Mouse (Mus musculus) forebrain, embryonic 13.5 days (tissue): ENCODE measurements around the gene Zfp444. TPM values are rescaled to one million over a fixed set of nuclear protein-coding genes. Genes with fewer than 3 reads are reported as not detected.

ENCODE experiments used
- ATAC-seq: fragments of 200-750 bp; cut with Nextera tagmentation; 2 replicates; pipeline ENCODE4 v1.8.0; 2017
- H3K27ac ChIP-seq: fragments of 300-500 bp; sonication (generic); 2 replicates; pipeline ENCODE4 v1.5.1; 2015; ENCODE audit warnings: inconsistent platforms, mild to moderate bottlenecking, moderate library complexity
- H3K27me3 ChIP-seq: fragments of 300-500 bp; sonication (generic); 2 replicates; pipeline ENCODE4 v1.6.1; 2015; ENCODE audit warnings: mild to moderate bottlenecking, inconsistent platforms
- H3K36me3 ChIP-seq: fragments of 300-500 bp; sonication (generic); 2 replicates; pipeline ENCODE4 v1.6.1; 2015; ENCODE audit warnings: mild to moderate bottlenecking, inconsistent platforms; ENCODE audit not compliant: poor library complexity, severe bottlenecking
- H3K4me1 ChIP-seq: fragments of 300-500 bp; sonication (generic); 2 replicates; pipeline ENCODE4 v1.6.1; 2015; ENCODE audit warnings: inconsistent platforms
- H3K4me2 ChIP-seq: fragments of 300-500 bp; sonication (generic); 2 replicates; pipeline ENCODE4 v1.6.1; 2015; ENCODE audit warnings: inconsistent platforms, mild to moderate bottlenecking, moderate library complexity
- H3K4me3 ChIP-seq: fragments of 300-500 bp; sonication (generic); 2 replicates; pipeline ENCODE4 v1.5.1; 2015; ENCODE audit warnings: mild to moderate bottlenecking, inconsistent platforms
- H3K9ac ChIP-seq: fragments of 300-500 bp; sonication (generic); 2 replicates; pipeline ENCODE4 v1.6.1; 2015; ENCODE audit warnings: mild to moderate bottlenecking, inconsistent platforms
- H3K9me3 ChIP-seq: fragments of 300-500 bp; sonication (generic); replicated peaks from 2 replicates; pipeline ENCODE4 v1.6.1; 2016; ENCODE audit warnings: inconsistent platforms
- WGBS: fragments of 180-500 bp; shearing (Covaris S2); methylation state at CpG from one replicate; pipeline ENCODE4 v1.1.7; 2015; 5-methylcytosine and 5-hydroxymethylcytosine counted together
- polyA plus RNA-seq: library from polyadenylated mRNA; unstranded; fragments of >200 nt; fragmentation: Nextera tagmentation; extraction: Ambion mirVana; gene quantifications from 2 replicates; pipeline ENCODE4 v1.2.1, GENCODE M21; 2015

The Zfp444 gene
- 84.4 and 85.5 TPM in 2 replicates for polyA plus RNA-seq

GRCm38 (mm10) chr7:6172006-6172649, at the start of gene Zfp444:
Zfp444 (plus strand) TSS chr7:6172226.
- Histone ChIP-seq H3K27me3 (no peaks in the 10 kb centered on the region), H3K9me3 (no peaks in the 10 kb centered on the region), H3K9ac (peak within 1 kb of the TSS; percentile 74), H3K4me3 (peak within 1 kb of the TSS; percentile 58), H3K4me2 (peak within 1 kb of the TSS; percentile 77), H3K27ac (peak within 1 kb of the TSS; percentile 82), H3K4me1 (peaks cover 15% of the 10 kb centered on the region), H3K36me3 (peaks cover 20% of the 10 kb centered on the region; the same call in 1 of the 2 replicates)
- WGBS = under 1% methylated on average over 37 of the region's 37 CpGs
- peak; percentile 96 for ATAC-seq

- H3K27ac ChIP-seq = no peak overlapping the region
These were observed 45.2 kb upstream of the Zfp444 start for GRCm38 (mm10) chr7:6126690-6127448.

GRCm38 (mm10) chr7:6130346-6130745, 41.7 kb upstream of the Zfp444 start:
- Histone ChIP-seq H3K4me3 (no peak overlapping the region), H3K27me3 (no peaks in the 10 kb centered on the region), H3K9ac (no peak overlapping the region), H3K4me2 (no peak overlapping the region), H3K4me1 (no peaks in the 10 kb centered on the region), H3K27ac (no peak overlapping the region), H3K9me3 (peaks cover 9% of the 10 kb centered on the region; the same call in 1 of the 2 replicates), H3K36me3 (peaks cover 41% of the 10 kb centered on the region)
- no peak for ATAC-seq
- WGBS = 49% methylated on average over 4 of the region's 4 CpGs

More at GRCm38 (mm10) chr7:6126690-6127448, 45.2 kb upstream of the Zfp444 start:
- WGBS = 40% methylated on average over 7 of the region's 7 CpGs
- H3K9ac ChIP-seq = no peak overlapping the region
- peaks cover 14% of the 10 kb centered on the region for H3K36me3 ChIP-seq
- ATAC-seq = peak; percentile 79
- H3K27me3 ChIP-seq = no peaks in the 10 kb centered on the region
- no peak overlapping the region for H3K4me3 ChIP-seq
- H3K4me1 ChIP-seq = no peaks in the 10 kb centered on the region
- no peak overlapping the region for H3K4me2 ChIP-seq
- no peaks in the 10 kb centered on the region; the same call in 1 of the 2 replicates for H3K9me3 ChIP-seq

GRCm38 (mm10) chr7:6132646-6133045, 39.4 kb upstream of the Zfp444 start:
- Histone ChIP-seq H3K36me3 (peaks cover 48% of the 10 kb centered on the region), H3K4me1 (no peaks in the 10 kb centered on the region), H3K9ac (no peak overlapping the region), H3K27me3 (no peaks in the 10 kb centered on the region), H3K4me2 (no peak overlapping the region), H3K27ac (no peak overlapping the region), H3K4me3 (no peak overlapping the region), H3K9me3 (peaks cover 9% of the 10 kb centered on the region; the same call in 1 of the 2 replicates)
- 83% methylated on average over 30 of the region's 30 CpGs for WGBS
- ATAC-seq = no peak

GRCm38 (mm10) chr7:6136497-6136896, 35.5 kb upstream of the Zfp444 start:
- H3K9me3 ChIP-seq = peaks cover 9% of the 10 kb centered on the region; the same call in 1 of the 2 replicates
- H3K36me3 ChIP-seq = peaks cover 44% of the 10 kb centered on the region
- H3K4me2 ChIP-seq = no peak overlapping the region
- no peak overlapping the region for H3K27ac ChIP-seq
- no peaks in the 10 kb centered on the region for H3K27me3 ChIP-seq
- H3K9ac ChIP-seq = no peak overlapping the region
- no peak overlapping the region for H3K4me3 ChIP-seq
- ATAC-seq = no peak
- no peaks in the 10 kb centered on the region for H3K4me1 ChIP-seq

- no peak overlapping the region for H3K4me2 ChIP-seq
- peaks cover 24% of the 10 kb centered on the region for H3K36me3 ChIP-seq
- H3K27ac ChIP-seq = no peak overlapping the region
- H3K4me1 ChIP-seq = peaks cover 4% of the 10 kb centered on the region
- ATAC-seq = no peak
- H3K4me3 ChIP-seq = no peak overlapping the region
- no peaks in the 10 kb centered on the region for H3K9me3 ChIP-seq
- WGBS = 86% methylated on average over 3 of the region's 3 CpGs
- no peak overlapping the region for H3K9ac ChIP-seq
- H3K27me3 ChIP-seq = no peaks in the 10 kb centered on the region
These were observed 32.7 kb upstream of the Zfp444 start for GRCm38 (mm10) chr7:6139295-6139694.

GRCm38 (mm10) chr7:6143991-6144531, 28.0 kb upstream of the Zfp444 start:
- WGBS = 71% methylated on average over 2 of the region's 2 CpGs
- H3K9me3 ChIP-seq = no peaks in the 10 kb centered on the region
- H3K4me1 ChIP-seq = peaks cover 20% of the 10 kb centered on the region
- H3K4me2 ChIP-seq = no peak overlapping the region
- ATAC-seq = 0 out of 2 replicates have a peak, but pooled peaks have one; percentile 28
- H3K36me3 ChIP-seq = peaks cover 10% of the 10 kb centered on the region; the same call in 1 of the 2 replicates
- no peak overlapping the region for H3K27ac ChIP-seq
- no peaks in the 10 kb centered on the region for H3K27me3 ChIP-seq
- H3K9ac ChIP-seq = no peak overlapping the region
- H3K4me3 ChIP-seq = no peak overlapping the region

- no peaks in the 10 kb centered on the region for H3K27me3 ChIP-seq
- H3K9me3 ChIP-seq = no peaks in the 10 kb centered on the region
- peaks cover 24% of the 10 kb centered on the region for H3K4me1 ChIP-seq
- H3K36me3 ChIP-seq = peaks cover 10% of the 10 kb centered on the region; the same call in 1 of the 2 replicates
- no peak for ATAC-seq
- no peak overlapping the region for H3K4me2 ChIP-seq
- no peak overlapping the region for H3K9ac ChIP-seq
- WGBS = 87% methylated on average over 8 of the region's 8 CpGs
- H3K27ac ChIP-seq = no peak overlapping the region
- no peak overlapping the region for H3K4me3 ChIP-seq
These were observed 26.4 kb upstream of the Zfp444 start for GRCm38 (mm10) chr7:6145423-6146188.

- Histone ChIP-seq H3K27ac (no peak overlapping the region), H3K4me2 (no peak overlapping the region), H3K27me3 (no peaks in the 10 kb centered on the region), H3K36me3 (peaks cover 7% of the 10 kb centered on the region; the same call in 1 of the 2 replicates), H3K4me1 (peaks cover 27% of the 10 kb centered on the region), H3K9me3 (no peaks in the 10 kb centered on the region), H3K4me3 (no peak overlapping the region), H3K9ac (no peak overlapping the region)
- WGBS = 91% methylated on average over 7 of the region's 7 CpGs
- ATAC-seq = no peak
These were observed 25.6 kb upstream of the Zfp444 start for GRCm38 (mm10) chr7:6146194-6146981.

- Histone ChIP-seq H3K9ac (no peak overlapping the region), H3K27ac (no peak overlapping the region), H3K27me3 (no peaks in the 10 kb centered on the region), H3K4me2 (no peak overlapping the region), H3K9me3 (no peaks in the 10 kb centered on the region), H3K4me3 (no peak overlapping the region), H3K36me3 (peaks cover 3% of the 10 kb centered on the region; the same call in 1 of the 2 replicates), H3K4me1 (peaks cover 27% of the 10 kb centered on the region)
- ATAC-seq = no peak
- WGBS = 86% methylated on average over 2 of the region's 2 CpGs
These were observed 25.1 kb upstream of the Zfp444 start for GRCm38 (mm10) chr7:6146982-6147325.

GRCm38 (mm10) chr7:6147688-6148087, 24.3 kb upstream of the Zfp444 start:
- Histone ChIP-seq H3K9me3 (no peaks in the 10 kb centered on the region), H3K27ac (0 out of 2 replicates have a peak overlapping the region, but pooled peaks have one; percentile 19), H3K4me3 (no peak overlapping the region), H3K27me3 (no peaks in the 10 kb centered on the region), H3K36me3 (no peaks in the 10 kb centered on the region), H3K9ac (no peak overlapping the region), H3K4me1 (peaks cover 27% of the 10 kb centered on the region), H3K4me2 (no peak overlapping the region)
- no peak for ATAC-seq
- 88% methylated on average over 5 of the region's 5 CpGs for WGBS
